Mouse (Mus musculus) mesoderm, embryonic 11.5 days (tissue): ENCODE measurements around the gene Plxna4.

ENCODE experiments used
- DNase-seq: peaks from one replicate; pipeline ENCODE4 v3.0.0-alpha.2; 2012; ENCODE audit warnings: low read depth, low spot score

Gene Plxna4

GRCm38 (mm10) chr6:32475958-32476357 is 112.0 kb downstream of the Plxna4 start:
- no peak for DNase-seq

GRCm38 (mm10) chr6:32472062-32472461 is 115.9 kb downstream of the Plxna4 start:
- DNase-seq, result no peak

GRCm38 (mm10) chr6:32471639-32472038 is 116.4 kb downstream of the Plxna4 start:
- no peak for DNase-seq

GRCm38 (mm10) chr6:32469196-32469595 is 118.8 kb downstream of the Plxna4 start:
- DNase-seq, result no peak

- no peak for DNase-seq
These were observed 122.9 kb downstream of the Plxna4 start for GRCm38 (mm10) chr6:32465129-32465528.

GRCm38 (mm10) chr6:32464637-32465036 is 123.4 kb downstream of the Plxna4 start:
- no peak for DNase-seq

GRCm38 (mm10) chr6:32464046-32464445 is 123.9 kb downstream of the Plxna4 start:
- no peak for DNase-seq

GRCm38 (mm10) chr6:32460400-32460799 is 127.6 kb downstream of the Plxna4 start:
- DNase-seq, result no peak

GRCm38 (mm10) chr6:32456641-32457040 is 131.4 kb downstream of the Plxna4 start:
- DNase-seq, result no peak

GRCm38 (mm10) chr6:32451851-32452250 is 136.1 kb downstream of the Plxna4 start:
- DNase-seq, result no peak

- DNase-seq, result no peak
These were observed 138.6 kb downstream of the Plxna4 start for GRCm38 (mm10) chr6:32449237-32449963.

GRCm38 (mm10) chr6:32448787-32449186 is 139.2 kb downstream of the Plxna4 start:
- peak; percentile 44 for DNase-seq

GRCm38 (mm10) chr6:32446276-32446675 is 141.7 kb downstream of the Plxna4 start:
- DNase-seq, result no peak

GRCm38 (mm10) chr6:32445246-32445645 is 142.7 kb downstream of the Plxna4 start:
- DNase-seq, result no peak

GRCm38 (mm10) chr6:32444393-32444792 is 143.6 kb downstream of the Plxna4 start:
- no peak for DNase-seq

- no peak for DNase-seq
These were observed 144.3 kb downstream of the Plxna4 start for GRCm38 (mm10) chr6:32443679-32444078.

GRCm38 (mm10) chr6:32439434-32439833 is 148.6 kb downstream of the Plxna4 start:
- DNase-seq, result no peak

- DNase-seq, result no peak
These were observed 150.8 kb downstream of the Plxna4 start for GRCm38 (mm10) chr6:32437219-32437618.

GRCm38 (mm10) chr6:32423124-32423523 is 164.9 kb downstream of the Plxna4 start:
- no peak for DNase-seq

- DNase-seq, result no peak
These were observed 167.4 kb downstream of the Plxna4 start for GRCm38 (mm10) chr6:32420610-32421009.

- DNase-seq, result no peak
These were observed 170.6 kb downstream of the Plxna4 start for GRCm38 (mm10) chr6:32417351-32417750.

- DNase-seq, result no peak
These were observed 176.7 kb downstream of the Plxna4 start for GRCm38 (mm10) chr6:32411325-32411724.

GRCm38 (mm10) chr6:32409625-32410024 is 178.4 kb downstream of the Plxna4 start:
- DNase-seq, result no peak
